Mouse (Mus musculus) hindlimb bud, embryonic 11.5 days (tissue): ENCODE measurements around the gene Zfp697.
"Not testable (repeated sequence)": the region's sequence is repeated elsewhere in the genome, so short reads cannot be mapped to it uniquely, and the experiment has no call there.

ENCODE experiments used
- DNase-seq: peaks from one replicate; pipeline ENCODE4 v3.0.0-alpha.2; 2012; ENCODE audit warnings: low read depth, low spot score; ENCODE audit errors: extremely low spot score

The Zfp697 gene

GRCm38 (mm10) chr3:98616786-98617185, 234.5 kb downstream of the Zfp697 start:
- DNase-seq = not testable (repeated sequence)

- DNase-seq = no peak
Measured at GRCm38 (mm10) chr3:98629633-98630032, 247.4 kb downstream of the Zfp697 start.

GRCm38 (mm10) chr3:98630152-98630551, 247.9 kb downstream of the Zfp697 start, which contains the start of gene Hsd3b5:
TSS of gene Hsd3b5 (minus strand) at chr3:98630252.
- no peak for DNase-seq

GRCm38 (mm10) chr3:98635145-98635544, 252.9 kb downstream of the Zfp697 start:
- DNase-seq = no peak

- no peak for DNase-seq
Measured at GRCm38 (mm10) chr3:98680786-98681185, 298.5 kb downstream of the Zfp697 start.

- no peak for DNase-seq
Measured at GRCm38 (mm10) chr3:98682401-98682800, 300.1 kb downstream of the Zfp697 start.

- DNase-seq = no peak
Measured at GRCm38 (mm10) chr3:98720740-98721139, 338.5 kb downstream of the Zfp697 start.

- DNase-seq = no peak
Measured at GRCm38 (mm10) chr3:98724376-98724775, 342.1 kb downstream of the Zfp697 start, which contains the start of gene Hsd3b2. TSS of gene Hsd3b2 (minus strand) at chr3:98724543.

GRCm38 (mm10) chr3:98726281-98726680, 344.0 kb downstream of the Zfp697 start:
- no peak for DNase-seq

GRCm38 (mm10) chr3:98733724-98734123, 351.5 kb downstream of the Zfp697 start:
- DNase-seq = no peak

- DNase-seq = no peak
Measured at GRCm38 (mm10) chr3:98734340-98734739, 352.1 kb downstream of the Zfp697 start.

GRCm38 (mm10) chr3:98741043-98741442, 358.8 kb downstream of the Zfp697 start:
- DNase-seq = not testable (repeated sequence)

GRCm38 (mm10) chr3:98752171-98752570, 369.9 kb downstream of the Zfp697 start:
- DNase-seq = no peak

- no peak for DNase-seq
Measured at GRCm38 (mm10) chr3:98756836-98757235, 374.6 kb downstream of the Zfp697 start.

- DNase-seq = no peak
Measured at GRCm38 (mm10) chr3:98764155-98764554, 381.9 kb downstream of the Zfp697 start.

GRCm38 (mm10) chr3:98780921-98781320, 398.7 kb downstream of the Zfp697 start:
- no peak for DNase-seq

- no peak for DNase-seq
Measured at GRCm38 (mm10) chr3:98782181-98782868, 400.1 kb downstream of the Zfp697 start.

- DNase-seq = no peak
Measured at GRCm38 (mm10) chr3:98786551-98786950, 404.3 kb downstream of the Zfp697 start.
